Mouse (Mus musculus) heart, postnatal 10 days (tissue): ENCODE measurements at regions not wholly inside any gene's neighbourhood (a gene's known extent, or its start where the extent isn't known, plus 50 kb on each side); places are given as distances from the start of the nearest gene placed in this dataset.

ENCODE experiments used
- DNase-seq, 2 experiments: peaks; one replicate each; pipeline ENCODE4 v3.0.0; 2021
- intact Hi-C: fragments of 180-260 bp; cut with DNase I; formaldehyde crosslinking; loops from one replicate; pipeline ENCODE4 v1.15.1; 2025

GRCm38 (mm10) chr2:47263690-47264089, 1550.2 kb upstream of the Acvr2a start:
- no peak for DNase-seq
- intact Hi-C loops = no loop called here

GRCm38 (mm10) chr2:47265901-47266300, 1548.0 kb upstream of the Acvr2a start:
- intact Hi-C loops = no loop called here
- DNase-seq = no peak

DNA sequence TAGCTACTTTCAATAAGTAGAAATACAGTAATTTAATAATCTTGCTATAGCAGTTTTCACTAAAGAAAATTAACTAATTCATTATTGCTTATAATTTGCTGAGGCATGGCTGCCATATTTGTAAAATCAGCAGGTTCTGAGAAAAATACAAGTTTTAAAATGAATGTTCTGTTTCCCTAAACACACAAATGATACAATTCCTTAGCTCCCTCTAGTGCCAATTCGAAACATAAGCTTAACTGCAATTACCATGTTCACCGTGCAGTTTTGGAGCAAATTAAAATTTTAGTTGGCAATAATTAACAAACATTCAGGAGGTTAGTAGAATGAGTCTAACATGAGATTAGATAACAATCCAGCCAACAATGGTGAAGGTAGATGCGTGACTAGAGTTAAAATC, 1518.4 kb upstream of the Acvr2a start:
- DNase-seq = peak in 1 of 2 experiments; percentile 1
- intact Hi-C loops = no loop called here

DNA sequence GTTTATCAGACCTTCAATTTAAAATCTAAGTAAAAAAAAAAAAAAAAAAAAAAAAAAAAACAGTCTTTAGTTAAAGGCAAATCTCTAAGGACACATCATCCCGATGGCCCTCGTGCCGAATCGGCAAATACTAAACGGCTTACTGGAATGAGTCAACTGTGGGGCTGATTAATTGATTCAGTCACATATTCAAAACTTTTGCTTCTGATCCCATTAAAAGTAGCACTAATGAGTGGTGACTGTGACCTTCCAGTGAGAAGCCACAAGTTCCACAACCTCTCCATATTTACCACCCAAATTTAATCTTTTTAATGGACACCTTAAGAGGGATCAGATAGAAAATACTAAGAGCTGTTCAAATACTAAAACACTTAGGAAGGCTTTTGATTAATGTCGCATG, 1511.9 kb upstream of the Acvr2a start:
- intact Hi-C loops = no loop called here
- DNase-seq = no peak

- no peak for DNase-seq
- intact Hi-C loops = no loop called here
Observed at GRCm38 (mm10) chr2:47330574-47330973, 1483.3 kb upstream of the Acvr2a start.

DNA sequence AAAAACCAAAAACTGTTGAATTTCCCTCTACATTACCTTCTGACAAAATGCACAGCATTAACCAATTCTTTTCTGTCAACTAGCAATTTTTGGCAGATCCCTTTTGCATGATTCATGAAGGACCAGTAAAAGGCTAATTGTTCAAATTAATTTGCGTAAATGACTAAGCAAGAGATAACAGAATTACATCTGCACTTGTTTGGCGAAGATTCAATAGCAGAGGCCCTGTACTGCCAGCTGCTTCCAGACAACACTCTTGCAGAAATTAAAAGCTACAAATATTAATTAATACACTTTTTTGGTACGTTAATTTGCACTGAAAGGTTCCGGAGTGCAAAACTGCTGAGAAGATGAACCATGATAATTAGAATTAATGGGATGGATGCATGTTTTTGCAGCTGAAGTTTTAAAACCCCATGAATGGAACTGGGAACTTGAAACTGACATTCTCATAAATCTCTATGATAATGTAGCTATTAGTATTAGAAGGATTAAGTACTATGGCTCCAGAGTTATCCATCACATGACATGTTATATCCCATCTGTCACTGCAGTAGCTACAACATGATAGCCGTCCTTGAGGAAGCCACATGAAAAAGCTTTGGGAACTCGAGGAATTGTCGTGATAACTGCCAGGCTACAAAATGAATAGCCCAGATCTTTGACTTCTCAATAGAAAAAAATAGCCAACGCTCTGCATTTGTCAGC, 1479.3 kb upstream of the Acvr2a start:
- intact Hi-C loops = no loop called here
- DNase-seq = no peak

- DNase-seq = no peak
- intact Hi-C loops = no loop called here
Observed at GRCm38 (mm10) chr2:47363476-47363875, 1450.4 kb upstream of the Acvr2a start.

- intact Hi-C loops = no loop called here
Observed at GRCm38 (mm10) chr2:47368296-47368695, 1445.6 kb upstream of the Acvr2a start.

More at GRCm38 (mm10) chr2:47368296-47368695, 1445.6 kb upstream of the Acvr2a start:
- no peak for DNase-seq
